10 mouse cellular contexts compared by ENCODE assay signal in genomic region chr16:96091515-96092504, GRCm38 (mm10). TPM values are rescaled to one million over a fixed set of nuclear protein-coding genes. Genes with fewer than 3 reads are reported as not detected.
A peak's percentile ranks its signal among the peaks of the same experiment; 100 is the strongest.
DNase-seq lines count a peak whose midpoint lies in the region; ATAC-seq and TF ChIP-seq lines count a peak whose summit lies in the region.
"Had no signal": no experiment of that assay in that cellular context is flagged by ENCODE, and none has a peak within 500 bp of the region (broad histone marks: within the 10 kb centered on the region; RNA-seq: fewer than 3 reads in every experiment).

No protein-coding gene starts in this region.

- 43% methylated on average over 9 of the region's 9 CpGs for WGBS in lung, embryonic 16.5 days

- DNase-seq in layer of hippocampus, adult 2 months (ENCODE audit: low spot score in 2 of 2) = no peak
- DNase-seq in layer of hippocampus, adult 18-20 months (ENCODE audit: low spot score in 2 of 2) = no peak
- peak; percentile 71 for DNase-seq in MN1 (ENCODE audit: low spot score)
- no peak for DNase-seq in spleen, postnatal 36 days (ENCODE audit: low spot score in 2 of 2)
- no peak for DNase-seq in spleen, adult 12 weeks (ENCODE audit: low spot score)
- no peak for DNase-seq in layer of hippocampus, postnatal 36 days
- DNase-seq: lung, embryonic 14.5 days had no signal

- peak; percentile 61 for ATAC-seq in lung, embryonic 16.5 days (ENCODE audit: low read depth)

- H3K27me3 ChIP-seq in lung, embryonic 16.5 days (ENCODE audit: control insufficient read depth, insufficient read depth, low read depth, low read length) = no peaks in the 10 kb centered on the region
- H3K27me3 ChIP-seq: embryonic facial prominence, embryonic 15.5 days had no signal

- no peak overlapping the region for H3K9ac ChIP-seq in lung, embryonic 16.5 days (ENCODE audit: low read length)
- H3K9ac ChIP-seq: embryonic facial prominence, embryonic 15.5 days; lung, embryonic 14.5 days had no signal

- peak; percentile 19 for TF ChIP-seq CTCF in layer of hippocampus, adult 2 months (conservative IDR thresholded peaks at IDR 0.05)
- TF ChIP-seq CTCF in embryonic fibroblast, embryonic 13.5 days (IDR thresholded peaks at IDR 0.05; ENCODE audit: borderline replicate concordance, insufficient read depth, low read length) = no peak

- 0 out of 2 replicates have a peak, but pooled peaks have one; percentile 18 for TF ChIP-seq POLR2A in embryonic fibroblast, embryonic 13.5 days (IDR thresholded peaks at IDR 0.05; ENCODE audit: low read depth, low read length)

- no peaks in the 10 kb centered on the region for H3K9me3 ChIP-seq in lung, embryonic 16.5 days (ENCODE audit: control insufficient read depth, low read length)
- H3K9me3 ChIP-seq: embryonic facial prominence, embryonic 15.5 days had no signal

- H3K4me1 ChIP-seq in embryonic fibroblast, embryonic 13.5 days (ENCODE audit: control insufficient read depth, insufficient read depth, low read length) = peaks cover 17% of the 10 kb centered on the region
- no peaks in the 10 kb centered on the region; the same call in none of the 2 replicates for H3K4me1 ChIP-seq in lung, embryonic 16.5 days (replicated peaks; ENCODE audit: control insufficient read depth, insufficient read depth, low read length)

- no peak overlapping the region for H3K27ac ChIP-seq in layer of hippocampus, adult 2 months
- H3K27ac ChIP-seq in embryonic fibroblast, embryonic 13.5 days (ENCODE audit: insufficient read depth, low read length) = peak overlapping the region; percentile 99
- peak overlapping the region; percentile 6; the same call in 1 of the 2 replicates for H3K27ac ChIP-seq in lung, embryonic 16.5 days (ENCODE audit: low read length)
- H3K27ac ChIP-seq: embryonic facial prominence, embryonic 15.5 days had no signal

- no peaks in the 10 kb centered on the region for H3K36me3 ChIP-seq in lung, embryonic 16.5 days (ENCODE audit: control insufficient read depth, insufficient read depth, low read length)
- H3K36me3 ChIP-seq: embryonic facial prominence, embryonic 15.5 days had no signal

- no peak overlapping the region for H3K4me3 ChIP-seq in layer of hippocampus, adult 2 months
- no peak overlapping the region for H3K4me3 ChIP-seq in embryonic fibroblast, embryonic 13.5 days (ENCODE audit: insufficient read depth, low read length)
- H3K4me3 ChIP-seq in lung, embryonic 16.5 days (ENCODE audit: low read length) = no peak overlapping the region
- H3K4me3 ChIP-seq: embryonic facial prominence, embryonic 15.5 days had no signal

- H3K4me2 ChIP-seq in lung, embryonic 16.5 days (ENCODE audit: low read depth, low read length) = no peak overlapping the region
- H3K4me2 ChIP-seq: embryonic facial prominence, embryonic 15.5 days; lung, embryonic 14.5 days had no signal

RNA-seq across cellular contexts. Expression of gene Brwd1, which starts 9.5 kb away (rescaled TPM):
- total RNA-seq in layer of hippocampus, adult 2 months (2021) = 100 to 1,000 TPM; 141 to 150 TPM
- 100 to 1,000 TPM; 126 to 128 TPM for total RNA-seq in layer of hippocampus, adult 18-20 months (2021)
- 79.1 and 122 TPM in 2 replicates for polyA plus RNA-seq in embryonic fibroblast, embryonic 13.5 days (2011; ENCODE audit: insufficient read length, low read depth, missing spikeins)
- 69.7 and 70.3 TPM in 2 replicates for polyA plus RNA-seq in lung, embryonic 16.5 days (2015; fragmentation: Nextera tagmentation; extraction: Ambion mirVana)
- total RNA-seq in layer of hippocampus, postnatal 36 days (2021) = 100 to 1,000 TPM; 138 to 140 TPM

RNA-seq across cellular contexts. Expression of gene Hmgn1, which starts 35.7 kb away (rescaled TPM):
- total RNA-seq in layer of hippocampus, adult 2 months (2021) = 10 to 100 TPM; 68.5 to 73.7 TPM
- 10 to 100 TPM; 82.6 to 83.8 TPM for total RNA-seq in layer of hippocampus, adult 18-20 months (2021)
- polyA plus RNA-seq in embryonic fibroblast, embryonic 13.5 days (2011; ENCODE audit: insufficient read length, low read depth, missing spikeins) = 261 and 299 TPM in 2 replicates
- 506 and 671 TPM in 2 replicates for polyA plus RNA-seq in lung, embryonic 16.5 days (2015; fragmentation: Nextera tagmentation; extraction: Ambion mirVana)
- total RNA-seq in layer of hippocampus, postnatal 36 days (2021) = 10 to 100 TPM; 79.7 to 91.4 TPM

RNA-seq across cellular contexts. Expression of gene Wrb, which starts 53.4 kb away (rescaled TPM):
- 10 to 100 TPM; 66.8 to 69.8 TPM for total RNA-seq in layer of hippocampus, adult 2 months (2021)
- 10 to 100 TPM; 69.8 to 85.4 TPM for total RNA-seq in layer of hippocampus, adult 18-20 months (2021)
- polyA plus RNA-seq in embryonic fibroblast, embryonic 13.5 days (2011; ENCODE audit: insufficient read length, low read depth, missing spikeins) = 28.5 and 35.2 TPM in 2 replicates
- polyA plus RNA-seq in lung, embryonic 16.5 days (2015; fragmentation: Nextera tagmentation; extraction: Ambion mirVana) = 42.0 and 42.2 TPM in 2 replicates
- total RNA-seq in layer of hippocampus, postnatal 36 days (2021) = 10 to 100 TPM; 70.8 to 73.3 TPM
